Mouse (Mus musculus) mature B cell (primary cell): ENCODE data around the gene Dcaf12.

Experiments used
- in situ Hi-C: fragments of 300-500 bp; cut with MboI; formaldehyde crosslinking; loops from 2 replicates; pipeline ENCODE4 v1.14.3; 2019

The Dcaf12 gene

GRCm38 (mm10) chr4:41314141-41315129, at the start of gene Dcaf12:
Gene Dcaf12, minus strand, starts transcription at chr4:41314889.
- in situ Hi-C loops: no loop called here

- in situ Hi-C loops: no loop called here
These were observed 46.4 kb upstream of the Dcaf12 start for GRCm38 (mm10) chr4:41361059-41361458.

- in situ Hi-C loops: no loop called here
These were observed 44.7 kb upstream of the Dcaf12 start for GRCm38 (mm10) chr4:41359358-41359757.

- in situ Hi-C loops: no loop called here
These were observed 44.0 kb upstream of the Dcaf12 start for GRCm38 (mm10) chr4:41358669-41359068.

GRCm38 (mm10) chr4:41357154-41357553, 42.5 kb upstream of the Dcaf12 start:
- in situ Hi-C loops: no loop called here

GRCm38 (mm10) chr4:41353265-41353664, 38.6 kb upstream of the Dcaf12 start:
- in situ Hi-C loops: no loop called here

- in situ Hi-C loops: no loop called here
These were observed 38.1 kb upstream of the Dcaf12 start for GRCm38 (mm10) chr4:41352758-41353157.

- in situ Hi-C loops: no loop called here
These were observed 34.5 kb upstream of the Dcaf12 start for GRCm38 (mm10) chr4:41349199-41349591.

GRCm38 (mm10) chr4:41348584-41349198, 34.0 kb upstream of the Dcaf12 start, which contains the start of gene Ubap1:
Gene Ubap1, plus strand, starts transcription at chr4:41348996.
- in situ Hi-C loops: no loop called here

- in situ Hi-C loops: no loop called here
These were observed 33.1 kb upstream of the Dcaf12 start for GRCm38 (mm10) chr4:41347839-41348238.

- in situ Hi-C loops: no loop called here
These were observed 31.3 kb upstream of the Dcaf12 start for GRCm38 (mm10) chr4:41346011-41346410.

- in situ Hi-C loops: no loop called here
These were observed 26.3 kb upstream of the Dcaf12 start for GRCm38 (mm10) chr4:41340912-41341550.

- in situ Hi-C loops: no loop called here
These were observed 21.9 kb upstream of the Dcaf12 start for GRCm38 (mm10) chr4:41336546-41336945.

GRCm38 (mm10) chr4:41331698-41332421, 17.2 kb upstream of the Dcaf12 start:
- in situ Hi-C loops: no loop called here

- in situ Hi-C loops: no loop called here
These were observed 16.4 kb upstream of the Dcaf12 start for GRCm38 (mm10) chr4:41331085-41331484.

- in situ Hi-C loops: no loop called here
These were observed 14.8 kb upstream of the Dcaf12 start for GRCm38 (mm10) chr4:41329481-41329880.

- in situ Hi-C loops: no loop called here
These were observed 12.2 kb upstream of the Dcaf12 start for GRCm38 (mm10) chr4:41326876-41327275.

- in situ Hi-C loops: no loop called here
These were observed 6.3 kb upstream of the Dcaf12 start for GRCm38 (mm10) chr4:41320971-41321370.

GRCm38 (mm10) chr4:41318267-41318666, 3.6 kb upstream of the Dcaf12 start:
- in situ Hi-C loops: no loop called here

GRCm38 (mm10) chr4:41315173-41315572, 484 bp upstream of the Dcaf12 start:
- in situ Hi-C loops: no loop called here

- in situ Hi-C loops: no loop called here
These were observed 967 bp downstream of the Dcaf12 start for GRCm38 (mm10) chr4:41313722-41314121.
